Mouse (Mus musculus) midbrain, embryonic 14.5 days (tissue): ENCODE data around the gene Dpep1. TPM values are rescaled to one million over a fixed set of nuclear protein-coding genes. Genes with fewer than 3 reads are reported as not detected.
A peak's percentile ranks its signal among the peaks of the same experiment; 100 is the strongest.

Source experiments
- ATAC-seq: fragments of 200-750 bp; cut with Nextera tagmentation; 2 replicates; pipeline ENCODE4 v1.8.0; 2017; ENCODE audit warnings: moderate number of reproducible peaks, moderate library complexity; ENCODE audit not compliant: low FRiP score, low TSS enrichment
- DNase-seq: peaks from one replicate; pipeline ENCODE4 v3.0.0-alpha.2; 2015
- H3K27ac ChIP-seq: fragments of 300-500 bp; sonication (generic); replicated peaks from 2 replicates; pipeline ENCODE4 v1.5.1; 2014; ENCODE audit warnings: mild to moderate bottlenecking, low read depth, low read length, moderate library complexity
- H3K27me3 ChIP-seq: fragments of 300-500 bp; sonication (generic); 2 replicates; pipeline ENCODE4 v1.6.1; 2014; ENCODE audit warnings: low read length, control low read depth, mixed read lengths; ENCODE audit not compliant: control insufficient read depth, insufficient read depth
- H3K36me3 ChIP-seq: fragments of 300-500 bp; sonication (generic); 2 replicates; pipeline ENCODE4 v1.6.1; 2014; ENCODE audit warnings: low read length, control low read depth; ENCODE audit not compliant: control insufficient read depth, insufficient read depth
- H3K4me1 ChIP-seq: fragments of 300-500 bp; sonication (generic); 2 replicates; pipeline ENCODE4 v1.6.1; 2014; ENCODE audit warnings: mild to moderate bottlenecking, antibody characterized with exemption, low read length, control low read depth; ENCODE audit not compliant: control insufficient read depth, insufficient read depth
- H3K4me2 ChIP-seq: fragments of 300-500 bp; sonication (generic); 2 replicates; pipeline ENCODE4 v1.6.1; 2014; ENCODE audit warnings: mild to moderate bottlenecking, low read length, moderate library complexity
- H3K4me3 ChIP-seq: fragments of 300-500 bp; sonication (generic); replicated peaks from 2 replicates; pipeline ENCODE4 v1.5.1; 2014; ENCODE audit warnings: low read depth, low read length
- H3K9ac ChIP-seq: fragments of 300-500 bp; sonication (generic); replicated peaks from 2 replicates; pipeline ENCODE4 v1.6.1; 2014; ENCODE audit warnings: mild to moderate bottlenecking, low read length, moderate library complexity
- H3K9me3 ChIP-seq: fragments of 300-500 bp; sonication (generic); 2 replicates; pipeline ENCODE4 v1.6.1; 2016; ENCODE audit warnings: low read length, control low read depth, mixed read lengths; ENCODE audit not compliant: control insufficient read depth
- WGBS: fragments of 180-500 bp; shearing (Covaris S2); extraction: QIAGEN DNeasy Blood & Tissue Kit; methylation state at CpG from one replicate; pipeline ENCODE4 v1.1.7; 2014; 5-methylcytosine and 5-hydroxymethylcytosine counted together
- polyA plus RNA-seq: library from polyadenylated mRNA; unstranded; fragments of >200 nt; fragmentation: Nextera tagmentation; extraction: Ambion mirVana; gene quantifications from 2 replicates; pipeline ENCODE4 v1.2.1, GENCODE M21; 2014

The Dpep1 gene
- polyA plus RNA-seq, 1 experiment from 2014 or later: not detected

GRCm38 (mm10) chr8:123155177-123155576 lies 30.9 kb upstream of the Dpep1 start:
- no peak for DNase-seq
- 86% methylated on average over 5 of the region's 5 CpGs for WGBS

GRCm38 (mm10) chr8:123156070-123156773 lies 29.8 kb upstream of the Dpep1 start:
- WGBS: 82% methylated on average over 9 of the region's 9 CpGs
- Histone ChIP-seq H3K36me3 (no peaks in the 10 kb centered on the region), H3K4me3 (no peak overlapping the region), H3K4me2 (no peak overlapping the region), H3K27me3 (no peaks in the 10 kb centered on the region), H3K9me3 (no peaks in the 10 kb centered on the region), H3K4me1 (no peaks in the 10 kb centered on the region), H3K27ac (no peak overlapping the region), H3K9ac (no peak overlapping the region)
- DNase-seq (no peak), ATAC-seq (no peak)

More at GRCm38 (mm10) chr8:123155177-123155576, 30.9 kb upstream of the Dpep1 start:
- no peak overlapping the region for H3K9ac ChIP-seq
- no peak overlapping the region for H3K4me2 ChIP-seq
- H3K9me3 ChIP-seq: no peaks in the 10 kb centered on the region
- H3K4me3 ChIP-seq: no peak overlapping the region
- no peak for ATAC-seq
- no peak overlapping the region for H3K27ac ChIP-seq
- no peaks in the 10 kb centered on the region for H3K4me1 ChIP-seq
- H3K36me3 ChIP-seq: no peaks in the 10 kb centered on the region
- no peaks in the 10 kb centered on the region for H3K27me3 ChIP-seq

GRCm38 (mm10) chr8:123157888-123158465 lies 28.1 kb upstream of the Dpep1 start, which contains the start of gene Sult5a1:
Gene Sult5a1 (minus strand): TSS chr8:123158315.
- WGBS: 36% methylated on average over 13 of the region's 13 CpGs
- Histone ChIP-seq H3K4me1 (no peaks in the 10 kb centered on the region), H3K4me2 (no peak within 1 kb of the TSS), H3K27me3 (no peaks in the 10 kb centered on the region), H3K27ac (no peak within 1 kb of the TSS), H3K36me3 (no peaks in the 10 kb centered on the region), H3K9ac (no peak within 1 kb of the TSS), H3K9me3 (no peaks in the 10 kb centered on the region), H3K4me3 (no peak within 1 kb of the TSS)
- DNase-seq (no peak), ATAC-seq (no peak)

- no peak overlapping the region for H3K4me3 ChIP-seq
- H3K27me3 ChIP-seq: no peaks in the 10 kb centered on the region
- H3K36me3 ChIP-seq: no peaks in the 10 kb centered on the region
- no peak overlapping the region for H3K27ac ChIP-seq
- ATAC-seq (no peak), DNase-seq (no peak)
- H3K4me1 ChIP-seq: no peaks in the 10 kb centered on the region
- no peak overlapping the region for H3K4me2 ChIP-seq
- WGBS: 84% methylated on average over 3 of the region's 3 CpGs
- no peak overlapping the region for H3K9ac ChIP-seq
- no peaks in the 10 kb centered on the region; the same call in 1 of the 2 replicates for H3K9me3 ChIP-seq
These were observed 4.7 kb upstream of the Dpep1 start for GRCm38 (mm10) chr8:123181391-123181790.

- no peak for DNase-seq
- H3K9ac ChIP-seq: no peak overlapping the region
- H3K4me2 ChIP-seq: no peak overlapping the region
- H3K4me1 ChIP-seq: no peaks in the 10 kb centered on the region
- no peak overlapping the region for H3K27ac ChIP-seq
- H3K27me3 ChIP-seq: no peaks in the 10 kb centered on the region
- no peaks in the 10 kb centered on the region for H3K36me3 ChIP-seq
- H3K4me3 ChIP-seq: no peak overlapping the region
- WGBS: 92% methylated on average over 2 of the region's 2 CpGs
- H3K9me3 ChIP-seq: no peaks in the 10 kb centered on the region
- no peak for ATAC-seq
These were observed 2.0 kb downstream of the Dpep1 start for GRCm38 (mm10) chr8:123188006-123188405.

- DNase-seq (no peak), ATAC-seq (no peak)
- Histone ChIP-seq H3K4me2 (no peak overlapping the region), H3K36me3 (no peaks in the 10 kb centered on the region), H3K4me1 (no peaks in the 10 kb centered on the region), H3K27me3 (no peaks in the 10 kb centered on the region), H3K27ac (no peak overlapping the region), H3K4me3 (no peak overlapping the region), H3K9me3 (no peaks in the 10 kb centered on the region), H3K9ac (no peak overlapping the region)
- 81% methylated on average over 7 of the region's 7 CpGs for WGBS
These were observed 2.8 kb downstream of the Dpep1 start for GRCm38 (mm10) chr8:123188841-123189240.

- ATAC-seq (no peak), DNase-seq (peak; percentile 78)
- H3K4me1 ChIP-seq: no peaks in the 10 kb centered on the region
- no peak overlapping the region for H3K4me3 ChIP-seq
- H3K9me3 ChIP-seq: no peaks in the 10 kb centered on the region
- H3K4me2 ChIP-seq: no peak overlapping the region
- H3K36me3 ChIP-seq: no peaks in the 10 kb centered on the region
- no peaks in the 10 kb centered on the region for H3K27me3 ChIP-seq
- no peak overlapping the region for H3K27ac ChIP-seq
- WGBS: 6% methylated on average over 9 of the region's 9 CpGs
- H3K9ac ChIP-seq: no peak overlapping the region
These were observed 4.6 kb downstream of the Dpep1 start for GRCm38 (mm10) chr8:123190678-123191077.

- WGBS: 57% methylated on average over 8 of the region's 8 CpGs
- Histone ChIP-seq H3K4me1 (no peaks in the 10 kb centered on the region), H3K36me3 (no peaks in the 10 kb centered on the region), H3K9me3 (no peaks in the 10 kb centered on the region), H3K27ac (no peak overlapping the region), H3K9ac (no peak overlapping the region), H3K4me2 (no peak overlapping the region), H3K4me3 (no peak overlapping the region), H3K27me3 (no peaks in the 10 kb centered on the region)
- DNase-seq (no peak), ATAC-seq (no peak)
These were observed 5.9 kb downstream of the Dpep1 start for GRCm38 (mm10) chr8:123191908-123192307.

GRCm38 (mm10) chr8:123193771-123194170 lies 7.7 kb downstream of the Dpep1 start:
- ATAC-seq (no peak), DNase-seq (no peak)
- no peaks in the 10 kb centered on the region for H3K27me3 ChIP-seq
- H3K36me3 ChIP-seq: no peaks in the 10 kb centered on the region
- no peak overlapping the region for H3K4me2 ChIP-seq
- WGBS: 89% methylated on average over 9 of the region's 9 CpGs
- H3K4me1 ChIP-seq: no peaks in the 10 kb centered on the region
- H3K4me3 ChIP-seq: no peak overlapping the region
- H3K27ac ChIP-seq: no peak overlapping the region
- no peak overlapping the region for H3K9ac ChIP-seq
- no peaks in the 10 kb centered on the region for H3K9me3 ChIP-seq
